Mouse (Mus musculus) heart, adult 2 months (tissue): Measurements from ENCODE around the gene Olfr1446. TPM values are rescaled to one million over a fixed set of nuclear protein-coding genes. Genes with fewer than 3 reads are reported as not detected.

Experiments used
- DNase-seq, 2 experiments: peaks; one replicate each; pipeline ENCODE4 v3.0.0; 2021
- H3K27ac ChIP-seq: fragments of 200-600 bp; 2 replicates; pipeline ENCODE4 v1.8.1; 2022
- H3K27me3 ChIP-seq: fragments of 200-500 bp; 2 replicates; pipeline ENCODE4 v1.6.1; 2012; ENCODE audit warnings: mild to moderate bottlenecking, low read length, inconsistent platforms, mixed read lengths; ENCODE audit not compliant: control insufficient read depth, insufficient read depth
- H3K36me3 ChIP-seq: fragments of 200-500 bp; 2 replicates; pipeline ENCODE4 v1.6.1; 2012; ENCODE audit warnings: low read length, inconsistent platforms; ENCODE audit not compliant: control insufficient read depth, insufficient read depth
- H3K4me1 ChIP-seq: fragments of 200-500 bp; 2 replicates; pipeline ENCODE4 v1.6.1; 2011; ENCODE audit warnings: low read length; ENCODE audit not compliant: control insufficient read depth, insufficient read depth
- H3K4me3 ChIP-seq: fragments of 200-600 bp; 2 replicates; pipeline ENCODE4 v1.8.1; 2022
- H3K79me2 ChIP-seq: fragments of 200-500 bp; replicated peaks from 2 replicates; pipeline ENCODE4 v1.6.1; 2012; ENCODE audit warnings: mild to moderate bottlenecking, inconsistent platforms, low read length, moderate library complexity, mixed read lengths; ENCODE audit not compliant: control insufficient read depth, insufficient read depth
- H3K9ac ChIP-seq: fragments of 200-500 bp; 2 replicates; pipeline ENCODE4 v1.6.1; 2012; ENCODE audit warnings: low read depth, mild to moderate bottlenecking, control low read depth, inconsistent platforms, low read length, mixed read lengths
- CTCF ChIP-seq: fragments of 200-600 bp; IDR thresholded peaks from 2 replicates; pipeline ENCODE4 v1.8.1; 2022; ENCODE audit warnings: antibody characterized with exemption, mild to moderate bottlenecking, moderate library complexity
- EP300 ChIP-seq: fragments of 200-500 bp; IDR thresholded peaks from 2 replicates; pipeline ENCODE4 v1.6.1; 2011; ENCODE audit warnings: low read depth, low read length, control low read depth; ENCODE audit not compliant: insufficient read depth
- POLR2A ChIP-seq: fragments of 200-500 bp; IDR thresholded peaks from 2 replicates; pipeline ENCODE4 v1.6.1; 2011; ENCODE audit warnings: mild to moderate bottlenecking, low read depth, low read length, control low read depth; ENCODE audit not compliant: insufficient read depth
- WGBS: fragments of 180-500 bp; shearing (Covaris S2); methylation state at CpG from one replicate; pipeline ENCODE4 v1.1.7; 2018; 5-methylcytosine and 5-hydroxymethylcytosine counted together
- intact Hi-C: fragments of 180-260 bp; cut with DNase I; formaldehyde crosslinking; loops from one replicate; pipeline ENCODE4 v1.15.1; 2025
- polyA plus RNA-seq: library from polyadenylated mRNA; depleted of rRNA; stranded (reverse); fragments of >200 nt; gene quantifications from 2 replicates; pipeline ENCODE4 v1.2.3, GENCODE M21; 2012; rRNA removed
- total RNA-seq, 2 experiments: library from RNA; stranded (reverse); gene quantifications; 2 replicates each; pipeline ENCODE4 v1.2.3; 2021

The Olfr1446 gene
- total and polyA plus RNA-seq, 3 experiments = not detected

- DNase-seq = no peak
- Histone ChIP-seq H3K4me3 (no peak within 1 kb of the TSS), H3K4me1 (no peaks in the 10 kb centered on the region), H3K36me3 (no peaks in the 10 kb centered on the region), H3K9ac (no peak within 1 kb of the TSS), H3K27ac (no peak within 1 kb of the TSS), H3K27me3 (no peaks in the 10 kb centered on the region), H3K79me2 (no peaks in the 10 kb centered on the region)
- TF ChIP-seq CTCF = no peak
- no peak for TF ChIP-seq EP300
- intact Hi-C loops = no loop called here
These were observed 46.9 kb downstream of the Olfr1446 start, which contains the start of gene Gm5244 for GRCm38 (mm10) chr19:12846382-12846781. Gene Gm5244 (plus strand): TSS chr19:12846682.

GRCm38 (mm10) chr19:12838507-12838906 lies 54.8 kb downstream of the Olfr1446 start:
- no peak for TF ChIP-seq CTCF
- no peak for TF ChIP-seq POLR2A
- no peak for TF ChIP-seq EP300
- no peak overlapping the region for H3K9ac ChIP-seq
- WGBS = 61% methylated on average over 1 of the region's 1 CpGs
- H3K4me1 ChIP-seq = no peaks in the 10 kb centered on the region
- H3K79me2 ChIP-seq = no peaks in the 10 kb centered on the region
- H3K27me3 ChIP-seq = no peaks in the 10 kb centered on the region
- DNase-seq = no peak
- intact Hi-C loops = no loop called here
- H3K36me3 ChIP-seq = no peaks in the 10 kb centered on the region
- no peak overlapping the region for H3K27ac ChIP-seq
- H3K4me3 ChIP-seq = no peak overlapping the region

Other genes starting within 250 kb of the Olfr1446 start
- not detected for gene Olfr1442, start 223.1 kb downstream of the Olfr1446 start, total RNA-seq
- gene Olfr1442, start 223.1 kb downstream of the Olfr1446 start, polyA plus RNA-seq = not detected in 2 replicates
- not detected for gene Olfr1443, start 215.4 kb downstream of the Olfr1446 start, total RNA-seq
- not detected in 2 replicates for gene Olfr1443, start 215.4 kb downstream of the Olfr1446 start, polyA plus RNA-seq
- gene Keg1, start 197.7 kb downstream of the Olfr1446 start, total RNA-seq = not detected
- gene Keg1, start 197.7 kb downstream of the Olfr1446 start, polyA plus RNA-seq = 0.10 TPM in 1 of 2 replicates, not detected in the other
- 1 to 10 TPM in 1 of 2 experiments, under 1 TPM in 1; 0.84 to 1.5 TPM for gene Cntf, start 127.9 kb downstream of the Olfr1446 start, total RNA-seq
- gene Cntf, start 127.9 kb downstream of the Olfr1446 start, polyA plus RNA-seq = 3.1 and 5.8 TPM in 2 replicates
- 10 to 100 TPM; 71.9 to 84.5 TPM for gene Zfp91, start 97.4 kb downstream of the Olfr1446 start, total RNA-seq
- 17.4 and 36.6 TPM in 2 replicates for gene Zfp91, start 97.4 kb downstream of the Olfr1446 start, polyA plus RNA-seq
- gene Lpxn, start 97.3 kb downstream of the Olfr1446 start, total RNA-seq = under 1 TPM; 0.91 to 0.97 TPM
- gene Lpxn, start 97.3 kb downstream of the Olfr1446 start, polyA plus RNA-seq = 1.1 and 1.3 TPM in 2 replicates
- gene Gm5244, start 46.8 kb downstream of the Olfr1446 start, total RNA-seq = not detected
- 0.35 TPM in 1 of 2 replicates, not detected in the other for gene Gm5244, start 46.8 kb downstream of the Olfr1446 start, polyA plus RNA-seq
- not detected for gene Olfr1444, start 36.2 kb downstream of the Olfr1446 start, total RNA-seq
- not detected in 2 replicates for gene Olfr1444, start 36.2 kb downstream of the Olfr1446 start, polyA plus RNA-seq
- gene Olfr1445, start 9.7 kb downstream of the Olfr1446 start, total RNA-seq = not detected
- not detected in 2 replicates for gene Olfr1445, start 9.7 kb downstream of the Olfr1446 start, polyA plus RNA-seq
- not detected for gene Olfr1447, start 10.2 kb upstream of the Olfr1446 start, total RNA-seq
- not detected in 2 replicates for gene Olfr1447, start 10.2 kb upstream of the Olfr1446 start, polyA plus RNA-seq
- gene Olfr1448, start 30.9 kb upstream of the Olfr1446 start, total RNA-seq = not detected
- gene Olfr1448, start 30.9 kb upstream of the Olfr1446 start, polyA plus RNA-seq = not detected in 2 replicates
- not detected for gene Olfr1449, start 37.3 kb upstream of the Olfr1446 start, total RNA-seq
- gene Olfr1449, start 37.3 kb upstream of the Olfr1446 start, polyA plus RNA-seq = not detected in 2 replicates
- gene Olfr1450, start 56.7 kb upstream of the Olfr1446 start, total RNA-seq = not detected
- gene Olfr1450, start 56.7 kb upstream of the Olfr1446 start, polyA plus RNA-seq = not detected in 2 replicates
- not detected for gene Olfr1451, start 101.5 kb upstream of the Olfr1446 start, total RNA-seq
- gene Olfr1451, start 101.5 kb upstream of the Olfr1446 start, polyA plus RNA-seq = not detected in 2 replicates
- not detected for gene Olfr1453, start 134.8 kb upstream of the Olfr1446 start, total RNA-seq
- not detected in 2 replicates for gene Olfr1453, start 134.8 kb upstream of the Olfr1446 start, polyA plus RNA-seq
- gene Olfr1454, start 167.1 kb upstream of the Olfr1446 start, total RNA-seq = not detected
- not detected in 2 replicates for gene Olfr1454, start 167.1 kb upstream of the Olfr1446 start, polyA plus RNA-seq
- not detected for gene Olfr1457, start 204.4 kb upstream of the Olfr1446 start, total RNA-seq
- gene Olfr1457, start 204.4 kb upstream of the Olfr1446 start, polyA plus RNA-seq = not detected in 2 replicates
- gene Olfr1458, start 213.3 kb upstream of the Olfr1446 start, total RNA-seq = not detected
- gene Olfr1458, start 213.3 kb upstream of the Olfr1446 start, polyA plus RNA-seq = not detected in 2 replicates